Mouse (Mus musculus) brain, embryonic 14.5 days (tissue): ENCODE measurements around the gene BC034090.

Experiments used
- CTCF ChIP-seq: fragments of 200-500 bp; IDR thresholded peaks from 2 replicates; pipeline ENCODE4 v1.5.1; 2012; ENCODE audit warnings: inconsistent platforms, mild to moderate bottlenecking, moderate library complexity, borderline replicate concordance; ENCODE audit not compliant: insufficient read depth, insufficient read length; ENCODE audit errors: extremely low read depth
- POLR2A ChIP-seq: fragments of 200-500 bp; IDR thresholded peaks from 2 replicates; pipeline ENCODE4 v1.6.1; 2012; ENCODE audit warnings: mild to moderate bottlenecking, inconsistent platforms, borderline replicate concordance; ENCODE audit not compliant: poor library complexity, insufficient read depth, insufficient read length, severe bottlenecking; ENCODE audit errors: extremely low read depth

GRCm38 (mm10) chr1:155167453-155167852 is 76.8 kb downstream of the BC034090 start:
- TF ChIP-seq CTCF (no peak), POLR2A (no peak)
